Mouse (Mus musculus) cerebellum, adult 9-10 months (tissue): ENCODE results near the gene P4ha3.

ENCODE experiments used
- DNase-seq: peaks from one replicate; pipeline ENCODE4 v3.0.0; 2022

Gene P4ha3

GRCm38 (mm10) chr7:100307872-100308653 lies 22.7 kb downstream of the P4ha3 start:
- DNase-seq: no peak

- DNase-seq: no peak
These were observed 23.9 kb downstream of the P4ha3 start for GRCm38 (mm10) chr7:100309216-100309615.

- DNase-seq: no peak
These were observed 24.4 kb downstream of the P4ha3 start for GRCm38 (mm10) chr7:100309679-100310078.

GRCm38 (mm10) chr7:100310290-100310689 lies 25.0 kb downstream of the P4ha3 start:
- DNase-seq: no peak

GRCm38 (mm10) chr7:100312716-100313115 lies 27.4 kb downstream of the P4ha3 start:
- no peak for DNase-seq

GRCm38 (mm10) chr7:100316924-100317323 lies 31.6 kb downstream of the P4ha3 start:
- DNase-seq: no peak

GRCm38 (mm10) chr7:100317534-100317933 lies 32.2 kb downstream of the P4ha3 start:
- DNase-seq: no peak

- no peak for DNase-seq
These were observed 38.4 kb downstream of the P4ha3 start for GRCm38 (mm10) chr7:100323721-100324120.

- peak; percentile 25 for DNase-seq
These were observed 40.2 kb downstream of the P4ha3 start for GRCm38 (mm10) chr7:100325482-100325881.

GRCm38 (mm10) chr7:100327514-100327913 lies 42.2 kb downstream of the P4ha3 start:
- no peak for DNase-seq

- DNase-seq: no peak
These were observed 43.3 kb downstream of the P4ha3 start for GRCm38 (mm10) chr7:100328636-100329035.

GRCm38 (mm10) chr7:100331269-100331668 lies 45.9 kb downstream of the P4ha3 start:
- no peak for DNase-seq

- DNase-seq: no peak
These were observed 50.6 kb downstream of the P4ha3 start for GRCm38 (mm10) chr7:100335921-100336320.

GRCm38 (mm10) chr7:100354984-100355383 lies 69.7 kb downstream of the P4ha3 start:
- no peak for DNase-seq

- no peak for DNase-seq
These were observed 71.0 kb downstream of the P4ha3 start for GRCm38 (mm10) chr7:100356324-100356723.

GRCm38 (mm10) chr7:100356768-100357167 lies 71.4 kb downstream of the P4ha3 start:
- no peak for DNase-seq

GRCm38 (mm10) chr7:100357856-100358255 lies 72.5 kb downstream of the P4ha3 start:
- no peak for DNase-seq

- no peak for DNase-seq
These were observed 77.8 kb downstream of the P4ha3 start for GRCm38 (mm10) chr7:100363162-100363561.

- DNase-seq: no peak
These were observed 79.6 kb downstream of the P4ha3 start for GRCm38 (mm10) chr7:100364888-100365287.
